Mouse (Mus musculus) ES-Bruce4 (cell line): ENCODE data around the gene Pak7. TPM values are rescaled to one million over a fixed set of nuclear protein-coding genes. Genes with fewer than 3 reads are reported as not detected.
"Not testable (repeated sequence)": the region's sequence is repeated elsewhere in the genome, so short reads cannot be mapped to it uniquely, and the experiment has no call there.

Experiments
- H3K27ac ChIP-seq: 2 replicates; pipeline ENCODE4 v1.5.1; 2012; ENCODE audit warnings: low read length, inconsistent platforms; ENCODE audit not compliant: insufficient read depth
- H3K27me3 ChIP-seq: 2 replicates; pipeline ENCODE4 v1.6.1; 2012; ENCODE audit warnings: mild to moderate bottlenecking, low read length, inconsistent platforms; ENCODE audit not compliant: control insufficient read depth, poor library complexity, insufficient read depth, severe bottlenecking
- H3K36me3 ChIP-seq: 2 replicates; pipeline ENCODE4 v1.6.1; 2012; ENCODE audit warnings: inconsistent platforms, mild to moderate bottlenecking, low read length, moderate library complexity; ENCODE audit not compliant: control insufficient read depth, poor library complexity, insufficient read depth, severe bottlenecking
- H3K4me1 ChIP-seq: one replicate; pipeline ENCODE4 v1.8.1; 2011; ENCODE audit warnings: low read length; ENCODE audit not compliant: control insufficient read depth, insufficient read depth
- H3K4me3 ChIP-seq: 2 replicates; pipeline ENCODE4 v1.5.1; 2011; ENCODE audit warnings: low read depth, mild to moderate bottlenecking, low read length
- H3K9ac ChIP-seq: 2 replicates; pipeline ENCODE4 v1.6.1; 2012; ENCODE audit warnings: low read depth, mild to moderate bottlenecking, inconsistent platforms; ENCODE audit not compliant: poor library complexity, severe bottlenecking
- H3K9me3 ChIP-seq: replicated peaks from 2 replicates; pipeline ENCODE4 v1.6.1; 2012; ENCODE audit warnings: mild to moderate bottlenecking, low read length, inconsistent platforms; ENCODE audit not compliant: control insufficient read depth, poor library complexity, insufficient read depth, severe bottlenecking
- CTCF ChIP-seq: IDR thresholded peaks from one replicate; pipeline ENCODE4 v1.8.1; 2011; ENCODE audit warnings: low read depth, low read length
- EP300 ChIP-seq: IDR thresholded peaks from 2 replicates; pipeline ENCODE4 v1.6.1; 2011; ENCODE audit warnings: low read depth, low read length; ENCODE audit not compliant: insufficient read depth
- POLR2A ChIP-seq: IDR thresholded peaks from one replicate; pipeline ENCODE4 v1.8.1; 2011; ENCODE audit warnings: low read length; ENCODE audit not compliant: insufficient read depth
- polyA plus RNA-seq: library from polyadenylated mRNA; stranded (reverse); fragments of >200 nt; gene quantifications from 2 replicates; pipeline ENCODE4 v1.2.4, GENCODE M21; 2011; ENCODE audit warnings: low read depth; ENCODE audit not compliant: missing spikeins, insufficient read depth, insufficient read length

Pak7 gene
- polyA plus RNA-seq, 1 experiment = not detected

GRCm38 (mm10) chr2:136372361-136372760, 15.4 kb downstream of the Pak7 start:
- Histone ChIP-seq H3K27me3 (no peaks in the 10 kb centered on the region), H3K9me3 (no peaks in the 10 kb centered on the region), H3K36me3 (no peaks in the 10 kb centered on the region), H3K4me1 (no peaks in the 10 kb centered on the region), H3K27ac (no peak overlapping the region), H3K9ac (no peak overlapping the region), H3K4me3 (no peak overlapping the region)
- TF ChIP-seq POLR2A = no peak
- TF ChIP-seq CTCF = no peak
- TF ChIP-seq EP300 = no peak

GRCm38 (mm10) chr2:136351393-136352096, 36.2 kb downstream of the Pak7 start:
- Histone ChIP-seq H3K36me3 (no peaks in the 10 kb centered on the region), H3K9ac (no peak overlapping the region), H3K9me3 (no peaks in the 10 kb centered on the region), H3K4me1 (no peaks in the 10 kb centered on the region), H3K4me3 (no peak overlapping the region), H3K27ac (no peak overlapping the region), H3K27me3 (no peaks in the 10 kb centered on the region)
- TF ChIP-seq EP300 (no peak), POLR2A (no peak), CTCF (no peak)

- no peaks in the 10 kb centered on the region for H3K36me3 ChIP-seq
- no peak overlapping the region for H3K4me3 ChIP-seq
- H3K4me1 ChIP-seq = no peaks in the 10 kb centered on the region
- no peak for TF ChIP-seq CTCF
- TF ChIP-seq POLR2A = no peak
- H3K9ac ChIP-seq = no peak overlapping the region
- no peaks in the 10 kb centered on the region for H3K27me3 ChIP-seq
- H3K9me3 ChIP-seq = no peaks in the 10 kb centered on the region
- H3K27ac ChIP-seq = no peak overlapping the region
Observed at GRCm38 (mm10) chr2:136350459-136350858, 37.3 kb downstream of the Pak7 start.

GRCm38 (mm10) chr2:136349671-136350275, 38.0 kb downstream of the Pak7 start:
- Histone ChIP-seq H3K36me3 (no peaks in the 10 kb centered on the region), H3K4me3 (no peak overlapping the region), H3K27me3 (no peaks in the 10 kb centered on the region), H3K27ac (no peak overlapping the region), H3K4me1 (no peaks in the 10 kb centered on the region), H3K9ac (no peak overlapping the region), H3K9me3 (no peaks in the 10 kb centered on the region)
- no peak for TF ChIP-seq CTCF
- no peak for TF ChIP-seq EP300
- TF ChIP-seq POLR2A = no peak

- H3K9me3 ChIP-seq, H3K27me3 ChIP-seq, H3K4me1 ChIP-seq, H3K9ac ChIP-seq, H3K27ac ChIP-seq, H3K36me3 ChIP-seq, H3K4me3 ChIP-seq: not testable (repeated sequence)
Observed at GRCm38 (mm10) chr2:136344240-136344780, 43.5 kb downstream of the Pak7 start.

GRCm38 (mm10) chr2:136329974-136330373, 57.8 kb downstream of the Pak7 start:
- Histone ChIP-seq H3K36me3 (no peaks in the 10 kb centered on the region), H3K27me3 (no peaks in the 10 kb centered on the region), H3K27ac (no peak overlapping the region), H3K4me3 (no peak overlapping the region), H3K9me3 (no peaks in the 10 kb centered on the region), H3K9ac (no peak overlapping the region), H3K4me1 (no peaks in the 10 kb centered on the region)
- TF ChIP-seq CTCF = no peak
- TF ChIP-seq EP300 = no peak
- TF ChIP-seq POLR2A = no peak
